Mouse (Mus musculus) kidney, embryonic 15.5 days (tissue): ENCODE data around the gene Kdelc1. TPM values are rescaled to one million over a fixed set of nuclear protein-coding genes. Genes with fewer than 3 reads are reported as not detected.

Source experiments
- ATAC-seq: fragments of 200-750 bp; cut with Nextera tagmentation; replicated peaks from 2 replicates; pipeline ENCODE4 v1.8.0; 2017; ENCODE audit warnings: moderate TSS enrichment; ENCODE audit not compliant: low FRiP score
- H3K27ac ChIP-seq: fragments of 300-500 bp; sonication (generic); 2 replicates; pipeline ENCODE4 v1.5.1; 2015; ENCODE audit warnings: mild to moderate bottlenecking, inconsistent platforms
- H3K27me3 ChIP-seq: fragments of 300-500 bp; sonication (generic); 2 replicates; pipeline ENCODE4 v1.6.1; 2015; ENCODE audit warnings: inconsistent platforms
- H3K36me3 ChIP-seq: fragments of 300-500 bp; sonication (generic); 2 replicates; pipeline ENCODE4 v1.6.1; 2015; ENCODE audit warnings: inconsistent platforms
- H3K4me1 ChIP-seq: fragments of 300-500 bp; sonication (generic); 2 replicates; pipeline ENCODE4 v1.6.1; 2015; ENCODE audit warnings: inconsistent platforms
- H3K4me2 ChIP-seq: fragments of 300-500 bp; sonication (generic); 2 replicates; pipeline ENCODE4 v1.6.1; 2015; ENCODE audit warnings: moderate library complexity, mild to moderate bottlenecking, inconsistent platforms
- H3K4me3 ChIP-seq: fragments of 300-500 bp; sonication (generic); replicated peaks from 2 replicates; pipeline ENCODE4 v1.5.1; 2015; ENCODE audit warnings: mild to moderate bottlenecking, inconsistent platforms
- H3K9ac ChIP-seq: fragments of 300-500 bp; sonication (generic); 2 replicates; pipeline ENCODE4 v1.6.1; 2015; ENCODE audit warnings: mild to moderate bottlenecking, inconsistent platforms
- H3K9me3 ChIP-seq: fragments of 300-500 bp; sonication (generic); replicated peaks from 2 replicates; pipeline ENCODE4 v1.6.1; 2016; ENCODE audit warnings: inconsistent platforms
- WGBS: fragments of 180-500 bp; shearing (Covaris S2); methylation state at CpG from one replicate; pipeline ENCODE4 v1.1.7; 2015; ENCODE audit warnings: mixed read lengths; 5-methylcytosine and 5-hydroxymethylcytosine counted together
- polyA plus RNA-seq: library from polyadenylated mRNA; unstranded; fragments of >200 nt; fragmentation: Nextera tagmentation; extraction: Ambion mirVana; gene quantifications from 2 replicates; pipeline ENCODE4 v1.2.1, GENCODE M21; 2015

The Kdelc1 gene
- 66.4 and 68.3 TPM in 2 replicates for polyA plus RNA-seq

GRCm38 (mm10) chr1:44118239-44119054 lies at the start of gene Kdelc1, which contains the start of gene Bivm:
Kdelc1 (minus strand) TSS chr1:44118808.
Bivm (plus strand) TSS chr1:44118957.
- Histone ChIP-seq H3K27ac (peak within 1 kb of the TSS; percentile 99), H3K9ac (peak within 1 kb of the TSS; percentile 88), H3K4me3 (peak within 1 kb of the TSS; percentile 78), H3K4me1 (peaks cover 12% of the 10 kb centered on the region; the same call in 1 of the 2 replicates), H3K4me2 (peak within 1 kb of the TSS; percentile 77), H3K27me3 (no peaks in the 10 kb centered on the region), H3K9me3 (no peaks in the 10 kb centered on the region), H3K36me3 (peaks cover 26% of the 10 kb centered on the region)
- peak; percentile 97 for ATAC-seq
- WGBS = under 1% methylated on average over 39 of the region's 39 CpGs

- Histone ChIP-seq H3K9ac (no peak overlapping the region), H3K36me3 (peaks cover 81% of the 10 kb centered on the region), H3K27me3 (no peaks in the 10 kb centered on the region), H3K9me3 (peaks cover 2% of the 10 kb centered on the region; the same call in 1 of the 2 replicates), H3K27ac (no peak overlapping the region), H3K4me1 (no peaks in the 10 kb centered on the region), H3K4me3 (no peak overlapping the region), H3K4me2 (no peak overlapping the region)
- ATAC-seq = no peak
- WGBS = 97% methylated on average over 3 of the region's 3 CpGs
Measured at GRCm38 (mm10) chr1:44167859-44168383, 49.3 kb upstream of the Kdelc1 start.

GRCm38 (mm10) chr1:44162389-44162788 lies 43.8 kb upstream of the Kdelc1 start:
- Histone ChIP-seq H3K4me1 (no peaks in the 10 kb centered on the region), H3K9ac (no peak overlapping the region), H3K36me3 (peaks cover 87% of the 10 kb centered on the region), H3K27ac (no peak overlapping the region), H3K27me3 (no peaks in the 10 kb centered on the region), H3K9me3 (no peaks in the 10 kb centered on the region), H3K4me2 (no peak overlapping the region), H3K4me3 (no peak overlapping the region)
- 94% methylated on average over 5 of the region's 5 CpGs for WGBS
- no peak for ATAC-seq

DNA sequence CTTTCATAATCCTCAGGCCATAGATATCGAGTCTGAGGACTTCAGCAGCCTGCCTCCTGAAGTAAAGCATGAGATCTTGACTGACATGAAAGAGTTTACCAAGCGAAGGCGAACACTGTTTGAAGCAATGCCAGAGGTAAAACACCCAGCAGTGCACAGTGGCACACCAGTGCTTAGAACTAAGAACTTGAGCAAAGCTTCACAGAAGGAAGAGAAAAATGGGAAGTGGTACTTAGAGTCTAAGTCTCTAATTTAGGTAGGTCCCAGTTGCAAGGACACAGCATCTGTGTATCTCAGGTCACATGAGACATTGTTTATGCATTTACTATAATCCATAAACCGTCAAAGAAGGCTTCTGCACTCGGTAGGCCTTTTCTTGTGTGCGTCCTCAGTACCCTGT lies 43.2 kb upstream of the Kdelc1 start:
- no peaks in the 10 kb centered on the region for H3K9me3 ChIP-seq
- H3K4me1 ChIP-seq = no peaks in the 10 kb centered on the region
- no peaks in the 10 kb centered on the region for H3K27me3 ChIP-seq
- ATAC-seq = no peak
- 96% methylated on average over 6 of the region's 6 CpGs for WGBS
- H3K27ac ChIP-seq = no peak overlapping the region
- H3K4me3 ChIP-seq = no peak overlapping the region
- no peak overlapping the region for H3K9ac ChIP-seq
- H3K36me3 ChIP-seq = peaks cover 81% of the 10 kb centered on the region
- H3K4me2 ChIP-seq = no peak overlapping the region

DNA sequence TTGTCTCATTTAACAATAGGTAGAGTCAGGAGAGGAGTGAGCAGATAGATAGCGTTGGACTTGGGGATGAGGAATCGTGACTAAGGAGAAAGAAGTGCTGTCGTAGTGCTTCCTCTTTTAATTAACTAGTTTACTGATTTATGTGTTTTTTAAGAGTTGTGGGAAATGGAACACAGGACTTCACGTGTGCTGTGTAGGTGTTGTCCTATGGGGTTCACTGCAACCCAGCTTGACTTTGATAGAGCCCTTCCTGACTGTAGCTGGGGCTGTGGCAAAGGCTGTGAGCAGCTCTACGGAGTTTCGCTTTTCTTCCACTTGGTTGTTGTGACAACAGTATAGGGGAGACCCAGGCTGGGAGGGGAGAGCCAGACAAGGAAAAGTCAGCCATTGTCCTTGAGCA lies 39.7 kb upstream of the Kdelc1 start:
- H3K4me1 ChIP-seq = no peaks in the 10 kb centered on the region
- H3K27me3 ChIP-seq = no peaks in the 10 kb centered on the region
- H3K36me3 ChIP-seq = peaks cover 54% of the 10 kb centered on the region
- H3K9me3 ChIP-seq = no peaks in the 10 kb centered on the region
- WGBS = 88% methylated on average over 6 of the region's 6 CpGs
- no peak overlapping the region for H3K4me2 ChIP-seq
- no peak overlapping the region for H3K4me3 ChIP-seq
- no peak overlapping the region for H3K9ac ChIP-seq
- no peak overlapping the region for H3K27ac ChIP-seq
- no peak for ATAC-seq

GRCm38 (mm10) chr1:44155287-44155686 lies 36.7 kb upstream of the Kdelc1 start:
- peaks cover 29% of the 10 kb centered on the region for H3K36me3 ChIP-seq
- no peaks in the 10 kb centered on the region for H3K27me3 ChIP-seq
- no peak overlapping the region for H3K4me2 ChIP-seq
- H3K9me3 ChIP-seq = no peaks in the 10 kb centered on the region
- no peak overlapping the region for H3K9ac ChIP-seq
- ATAC-seq = no peak
- no peak overlapping the region for H3K4me3 ChIP-seq
- 95% methylated on average over 4 of the region's 4 CpGs for WGBS
- H3K27ac ChIP-seq = no peak overlapping the region
- H3K4me1 ChIP-seq = no peaks in the 10 kb centered on the region

DNA sequence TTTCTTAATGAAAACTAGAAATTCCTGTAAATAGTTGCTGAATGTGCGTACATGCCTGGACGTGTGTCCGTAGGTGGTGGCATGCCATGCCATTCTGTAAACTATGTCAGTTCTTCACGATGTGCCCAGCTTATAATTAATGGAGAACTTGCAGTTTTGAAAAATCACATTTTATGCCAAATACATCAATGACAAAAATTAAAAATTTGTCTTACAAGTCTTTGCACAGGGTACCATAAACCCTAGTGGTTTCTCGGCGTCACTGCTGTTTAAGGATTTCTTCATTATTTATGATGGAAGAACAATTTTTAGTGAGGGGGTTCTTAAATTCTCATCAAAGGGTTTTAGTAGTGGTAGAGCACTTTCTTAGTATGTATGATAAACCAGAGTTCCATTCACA lies 30.1 kb upstream of the Kdelc1 start:
- H3K4me1 ChIP-seq = peaks cover 12% of the 10 kb centered on the region
- no peak for ATAC-seq
- peak overlapping the region; percentile 82; the same call in 1 of the 2 replicates for H3K9ac ChIP-seq
- peak overlapping the region; percentile 77 for H3K4me2 ChIP-seq
- H3K36me3 ChIP-seq = peaks cover under 1% of the 10 kb centered on the region; the same call in 1 of the 2 replicates
- peak overlapping the region; percentile 93 for H3K4me3 ChIP-seq
- no peaks in the 10 kb centered on the region for H3K27me3 ChIP-seq
- 38% methylated on average over 6 of the region's 6 CpGs for WGBS
- H3K9me3 ChIP-seq = no peaks in the 10 kb centered on the region
- H3K27ac ChIP-seq = no peak overlapping the region

- Histone ChIP-seq H3K4me3 (peak within 1 kb of the TSS; percentile 93), H3K4me1 (peaks cover 12% of the 10 kb centered on the region), H3K4me2 (peak within 1 kb of the TSS; percentile 77), H3K9ac (peak within 1 kb of the TSS; percentile 82), H3K27ac (peak within 1 kb of the TSS; percentile 94), H3K36me3 (peaks cover 10% of the 10 kb centered on the region), H3K27me3 (no peaks in the 10 kb centered on the region), H3K9me3 (no peaks in the 10 kb centered on the region)
- WGBS = under 1% methylated on average over 66 of the region's 66 CpGs
- ATAC-seq = peak; percentile 98
Measured at GRCm38 (mm10) chr1:44147563-44148381, 29.2 kb upstream of the Kdelc1 start, which contains the start of gene Ercc5. Ercc5 (plus strand) TSS chr1:44147744.

- 92% methylated on average over 5 of the region's 5 CpGs for WGBS
- no peak overlapping the region for H3K4me2 ChIP-seq
- ATAC-seq = no peak
Measured at GRCm38 (mm10) chr1:44142747-44143146, 24.1 kb upstream of the Kdelc1 start.

DNA sequence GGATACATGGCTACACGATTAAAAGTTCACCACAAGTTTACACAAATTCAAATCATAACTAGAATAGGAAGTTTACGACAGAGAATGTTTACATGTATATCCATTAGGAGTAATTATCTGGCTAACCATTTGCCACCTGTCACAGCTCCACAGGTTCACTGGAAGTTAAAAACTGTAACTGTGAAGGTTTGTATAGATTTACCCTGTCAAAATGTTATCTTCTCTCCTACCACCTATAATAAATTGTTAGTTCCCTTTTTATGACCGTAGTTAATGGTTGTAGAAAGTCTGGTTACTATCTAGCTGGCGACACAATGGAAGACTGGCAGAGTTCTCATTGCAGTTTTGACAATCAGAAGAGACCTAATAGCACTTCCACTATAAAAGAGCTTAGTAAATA lies 21.6 kb upstream of the Kdelc1 start:
- Histone ChIP-seq H3K4me2 (no peak overlapping the region), H3K4me1 (no peaks in the 10 kb centered on the region), H3K4me3 (no peak overlapping the region), H3K36me3 (peaks cover 64% of the 10 kb centered on the region), H3K9me3 (no peaks in the 10 kb centered on the region), H3K9ac (no peak overlapping the region), H3K27ac (no peak overlapping the region), H3K27me3 (no peaks in the 10 kb centered on the region)
- WGBS = 81% methylated on average over 4 of the region's 4 CpGs
- ATAC-seq = no peak

More at GRCm38 (mm10) chr1:44142747-44143146, 24.1 kb upstream of the Kdelc1 start:
- no peaks in the 10 kb centered on the region for H3K27me3 ChIP-seq
- H3K36me3 ChIP-seq = peaks cover 53% of the 10 kb centered on the region
- H3K27ac ChIP-seq = no peak overlapping the region
- no peak overlapping the region for H3K9ac ChIP-seq
- H3K9me3 ChIP-seq = no peaks in the 10 kb centered on the region
- peaks cover 6% of the 10 kb centered on the region for H3K4me1 ChIP-seq
- no peak overlapping the region for H3K4me3 ChIP-seq

DNA sequence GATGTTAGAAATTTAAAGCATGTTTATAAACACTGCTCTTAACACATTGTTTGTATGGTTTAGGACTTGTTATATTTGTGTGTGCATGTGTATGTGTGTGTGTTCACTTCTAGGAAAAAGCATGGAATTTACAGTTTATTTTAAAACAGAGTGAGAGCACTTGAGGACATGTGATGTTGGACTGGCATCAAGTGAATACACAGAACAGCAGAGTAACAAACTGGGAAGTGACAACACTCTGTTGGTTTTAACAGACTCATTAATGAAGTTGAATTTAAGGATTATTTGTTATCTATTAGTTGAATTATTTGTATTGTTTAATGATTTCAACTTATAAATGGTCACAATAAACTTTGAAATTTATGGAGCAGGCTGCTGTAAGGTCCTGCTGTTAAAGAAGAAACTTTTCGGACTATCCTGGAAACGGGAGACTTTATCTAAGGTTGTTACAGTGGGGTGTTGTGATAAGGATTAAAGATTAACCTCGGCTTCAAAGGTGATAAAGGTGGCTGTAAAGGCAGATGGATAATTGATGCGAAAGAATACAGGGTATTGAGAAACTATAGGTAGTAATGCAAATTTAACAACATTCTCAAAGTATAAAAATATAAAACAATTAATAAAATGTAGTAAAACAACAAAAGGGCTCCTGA lies 11.4 kb upstream of the Kdelc1 start:
- H3K9ac ChIP-seq = no peak overlapping the region
- H3K4me3 ChIP-seq = no peak overlapping the region
- peaks cover 62% of the 10 kb centered on the region for H3K36me3 ChIP-seq
- H3K27me3 ChIP-seq = no peaks in the 10 kb centered on the region
- no peaks in the 10 kb centered on the region for H3K4me1 ChIP-seq
- WGBS = 80% methylated on average over 4 of the region's 4 CpGs
- ATAC-seq = no peak
- H3K27ac ChIP-seq = no peak overlapping the region
- no peak overlapping the region for H3K4me2 ChIP-seq
- no peaks in the 10 kb centered on the region for H3K9me3 ChIP-seq
